Mouse (Mus musculus) heart, embryonic 16.5 days (tissue): Measurements from ENCODE around the gene Ldlrap1. TPM values are rescaled to one million over a fixed set of nuclear protein-coding genes. Genes with fewer than 3 reads are reported as not detected.

Source experiments
- ATAC-seq: fragments of 200-750 bp; cut with Nextera tagmentation; replicated peaks from 2 replicates; pipeline ENCODE4 v1.8.0; 2017; ENCODE audit warnings: moderate number of reproducible peaks; ENCODE audit not compliant: insufficient read depth, low FRiP score; ENCODE audit errors: extremely low read depth
- H3K27ac ChIP-seq: fragments of 300-500 bp; sonication (generic); 2 replicates; pipeline ENCODE4 v1.5.1; 2014; ENCODE audit warnings: mild to moderate bottlenecking, low read length, control low read depth, moderate library complexity
- H3K27me3 ChIP-seq: fragments of 300-500 bp; sonication (generic); 2 replicates; pipeline ENCODE4 v1.6.1; 2014; ENCODE audit warnings: low read length, mixed read lengths; ENCODE audit not compliant: control insufficient read depth, insufficient read depth
- H3K36me3 ChIP-seq: fragments of 300-500 bp; sonication (generic); 2 replicates; pipeline ENCODE4 v1.6.1; 2014; ENCODE audit not compliant: control insufficient read depth, insufficient read depth
- H3K4me1 ChIP-seq: fragments of 300-500 bp; sonication (generic); 2 replicates; pipeline ENCODE4 v1.6.1; 2014; ENCODE audit warnings: low read length, mixed read lengths; ENCODE audit not compliant: control insufficient read depth, insufficient read depth
- H3K4me2 ChIP-seq: fragments of 300-500 bp; sonication (generic); 2 replicates; pipeline ENCODE4 v1.6.1; 2014; ENCODE audit warnings: low read depth, mild to moderate bottlenecking, control low read depth, low read length
- H3K4me3 ChIP-seq: fragments of 300-500 bp; sonication (generic); 2 replicates; pipeline ENCODE4 v1.5.1; 2014; ENCODE audit warnings: mild to moderate bottlenecking, control low read depth, low read length
- H3K9ac ChIP-seq: fragments of 300-500 bp; sonication (generic); 2 replicates; pipeline ENCODE4 v1.6.1; 2014; ENCODE audit warnings: low read length, control low read depth
- H3K9me3 ChIP-seq: fragments of 300-500 bp; sonication (generic); replicated peaks from 2 replicates; pipeline ENCODE4 v1.6.1; 2016; ENCODE audit warnings: low read length; ENCODE audit not compliant: control insufficient read depth
- WGBS: fragments of 180-500 bp; shearing (Covaris S2); extraction: QIAGEN DNeasy Blood & Tissue Kit; methylation state at CpG from one replicate; pipeline ENCODE4 v1.1.7; 2014; 5-methylcytosine and 5-hydroxymethylcytosine counted together
- polyA plus RNA-seq: library from polyadenylated mRNA; unstranded; fragments of >200 nt; fragmentation: Nextera tagmentation; extraction: Ambion mirVana; gene quantifications from 2 replicates; pipeline ENCODE4 v1.2.1, GENCODE M21; 2015

Ldlrap1 gene
- polyA plus RNA-seq, 1 experiment from 2014 or later: 14.7 TPM

DNA sequence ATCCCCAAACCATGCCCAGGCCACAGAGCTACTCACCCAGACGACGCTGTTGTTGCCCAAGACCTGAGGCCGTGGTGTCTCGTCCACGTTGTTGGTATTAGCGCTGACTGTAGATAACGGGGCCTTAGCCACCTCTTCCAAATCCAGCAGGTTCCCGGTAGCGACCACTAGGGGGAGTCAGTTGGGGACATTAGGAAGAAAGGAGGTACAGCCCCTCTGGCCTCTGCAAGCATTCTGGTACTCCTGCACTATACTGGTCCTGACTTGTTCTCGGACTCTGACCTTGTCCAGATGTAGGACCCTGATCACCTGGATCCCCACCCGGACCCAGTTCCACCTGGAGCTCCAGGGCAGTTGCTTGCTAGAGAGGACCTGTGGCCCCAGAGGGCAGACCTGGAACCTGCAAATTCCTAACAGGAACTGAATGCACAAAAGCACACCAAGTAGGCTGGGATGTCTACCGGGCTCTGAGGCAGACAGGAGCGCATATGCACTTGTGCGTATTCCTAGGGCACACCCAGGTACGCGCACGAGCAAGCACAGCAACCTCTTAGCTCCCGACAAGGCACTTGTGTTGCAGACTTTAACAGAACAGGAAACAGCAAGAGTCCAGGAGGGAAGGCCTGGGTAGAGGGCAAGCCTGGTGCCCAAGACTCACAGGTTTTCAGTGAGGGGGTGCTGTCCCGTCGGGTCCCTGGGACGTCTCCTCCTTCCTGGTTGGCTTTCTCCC, 18.4 kb downstream of the Ldlrap1 start:
- Histone ChIP-seq H3K4me3 (no peak overlapping the region), H3K4me2 (no peak overlapping the region), H3K27ac (no peak overlapping the region), H3K27me3 (no peaks in the 10 kb centered on the region), H3K4me1 (peaks cover 17% of the 10 kb centered on the region), H3K9ac (no peak overlapping the region), H3K9me3 (no peaks in the 10 kb centered on the region), H3K36me3 (peaks cover 11% of the 10 kb centered on the region)
- WGBS: 63% methylated on average over 21 of the region's 21 CpGs
- no peak for ATAC-seq

- no peaks in the 10 kb centered on the region for H3K9me3 ChIP-seq
- peaks cover 11% of the 10 kb centered on the region for H3K36me3 ChIP-seq
- peaks cover 11% of the 10 kb centered on the region for H3K4me1 ChIP-seq
- H3K4me2 ChIP-seq: no peak overlapping the region
- H3K4me3 ChIP-seq: no peak overlapping the region
- H3K9ac ChIP-seq: no peak overlapping the region
- WGBS: 84% methylated on average over 16 of the region's 16 CpGs
- H3K27me3 ChIP-seq: no peaks in the 10 kb centered on the region
- no peak overlapping the region for H3K27ac ChIP-seq
- ATAC-seq: no peak
Measured at GRCm38 (mm10) chr4:134745900-134746661, 21.7 kb downstream of the Ldlrap1 start.

GRCm38 (mm10) chr4:134743881-134744633, 23.8 kb downstream of the Ldlrap1 start:
- H3K9ac ChIP-seq: no peak overlapping the region; the same call in 1 of the 2 replicates

GRCm38 (mm10) chr4:134741949-134742348, 25.9 kb downstream of the Ldlrap1 start:
- 75% methylated on average over 8 of the region's 8 CpGs for WGBS
- H3K27ac ChIP-seq: no peak overlapping the region

More at GRCm38 (mm10) chr4:134743881-134744633, 23.8 kb downstream of the Ldlrap1 start:
- Histone ChIP-seq H3K27me3 (no peaks in the 10 kb centered on the region), H3K36me3 (peaks cover 10% of the 10 kb centered on the region), H3K4me2 (no peak overlapping the region), H3K9me3 (no peaks in the 10 kb centered on the region), H3K4me3 (no peak overlapping the region), H3K27ac (no peak overlapping the region), H3K4me1 (peaks cover 4% of the 10 kb centered on the region; the same call in 1 of the 2 replicates)
- no peak for ATAC-seq
- 53% methylated on average over 16 of the region's 16 CpGs for WGBS

DNA sequence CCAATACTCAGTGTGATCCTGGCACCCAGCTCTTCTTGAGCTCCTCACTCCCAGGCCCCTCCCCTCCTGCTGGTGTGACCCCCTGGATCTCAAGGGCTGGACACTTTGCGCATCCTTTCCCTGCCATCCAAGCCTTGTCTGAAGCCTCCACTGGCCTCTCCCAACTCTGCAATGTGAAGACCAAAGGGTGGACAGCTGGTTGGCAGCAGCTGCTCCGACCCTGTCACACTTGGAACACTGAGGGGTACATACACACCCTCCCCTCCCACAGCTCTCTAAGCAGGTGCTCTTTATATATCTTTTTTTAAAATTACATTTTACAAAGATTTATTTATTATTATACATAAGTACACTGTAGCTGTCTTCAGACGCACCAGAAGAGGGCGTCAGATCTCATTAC, 27.6 kb downstream of the Ldlrap1 start:
- ATAC-seq: no peak; the same call in 1 of the 2 replicates
- no peak overlapping the region for H3K27ac ChIP-seq
- no peak overlapping the region for H3K4me2 ChIP-seq
- H3K4me3 ChIP-seq: no peak overlapping the region
- H3K9ac ChIP-seq: no peak overlapping the region
- no peaks in the 10 kb centered on the region for H3K9me3 ChIP-seq
- peaks cover 7% of the 10 kb centered on the region; the same call in 1 of the 2 replicates for H3K4me1 ChIP-seq
- H3K27me3 ChIP-seq: no peaks in the 10 kb centered on the region
- H3K36me3 ChIP-seq: no peaks in the 10 kb centered on the region
- 89% methylated on average over 4 of the region's 4 CpGs for WGBS

More at GRCm38 (mm10) chr4:134741949-134742348, 25.9 kb downstream of the Ldlrap1 start:
- H3K9me3 ChIP-seq: no peaks in the 10 kb centered on the region
- no peaks in the 10 kb centered on the region; the same call in 1 of the 2 replicates for H3K36me3 ChIP-seq
- no peaks in the 10 kb centered on the region for H3K27me3 ChIP-seq
- H3K4me1 ChIP-seq: peaks cover 4% of the 10 kb centered on the region; the same call in 1 of the 2 replicates
- no peak overlapping the region for H3K4me2 ChIP-seq
- H3K4me3 ChIP-seq: no peak overlapping the region
- H3K9ac ChIP-seq: no peak overlapping the region
- ATAC-seq: no peak

GRCm38 (mm10) chr4:134739530-134739929, 28.3 kb downstream of the Ldlrap1 start:
- ATAC-seq: no peak
- Histone ChIP-seq H3K27me3 (no peaks in the 10 kb centered on the region), H3K9ac (no peak overlapping the region), H3K9me3 (no peaks in the 10 kb centered on the region), H3K4me1 (peaks cover 10% of the 10 kb centered on the region), H3K36me3 (no peaks in the 10 kb centered on the region), H3K4me2 (no peak overlapping the region), H3K4me3 (no peak overlapping the region), H3K27ac (no peak overlapping the region)
- 85% methylated on average over 3 of the region's 3 CpGs for WGBS

- no peak for ATAC-seq
- H3K9me3 ChIP-seq: no peaks in the 10 kb centered on the region
Measured at GRCm38 (mm10) chr4:134737365-134737910, 30.4 kb downstream of the Ldlrap1 start.

DNA sequence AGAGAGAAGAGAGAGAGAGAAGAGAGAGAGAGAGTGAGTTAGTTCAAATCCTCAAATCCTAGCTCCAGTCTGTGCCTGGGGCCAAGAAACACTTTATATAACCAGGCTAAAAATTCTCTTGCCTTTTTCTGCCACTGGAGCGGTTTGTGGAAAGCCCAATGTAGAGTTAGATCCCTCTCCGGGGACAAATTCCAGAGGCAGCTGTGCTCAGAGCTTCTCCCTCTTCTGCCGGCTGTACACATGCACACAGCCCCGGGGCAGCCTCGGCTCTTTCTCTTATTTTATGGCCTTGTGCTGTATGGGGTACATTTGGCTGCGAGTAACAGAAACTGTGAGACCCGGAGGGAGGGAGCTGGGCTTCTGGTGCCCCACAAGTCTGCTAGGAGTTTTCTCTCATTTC, 31.7 kb downstream of the Ldlrap1 start:
- Histone ChIP-seq H3K4me2 (no peak overlapping the region), H3K27me3 (no peaks in the 10 kb centered on the region), H3K4me1 (peaks cover 13% of the 10 kb centered on the region), H3K9ac (no peak overlapping the region), H3K27ac (no peak overlapping the region), H3K9me3 (no peaks in the 10 kb centered on the region), H3K4me3 (no peak overlapping the region), H3K36me3 (no peaks in the 10 kb centered on the region)
- WGBS: 65% methylated on average over 7 of the region's 7 CpGs
- ATAC-seq: no peak

More at GRCm38 (mm10) chr4:134737365-134737910, 30.4 kb downstream of the Ldlrap1 start:
- Histone ChIP-seq H3K4me3 (no peak overlapping the region), H3K4me1 (peaks cover 13% of the 10 kb centered on the region), H3K27ac (no peak overlapping the region), H3K27me3 (no peaks in the 10 kb centered on the region), H3K4me2 (no peak overlapping the region), H3K36me3 (no peaks in the 10 kb centered on the region), H3K9ac (no peak overlapping the region)
- WGBS: 71% methylated on average over 14 of the region's 14 CpGs
